ENCODE assay signal across 11 mouse cellular contexts in genomic region chr16:78540376-78541246, GRCm38 (mm10). TPM values are rescaled to one million over a fixed set of nuclear protein-coding genes. Genes with fewer than 3 reads are reported as not detected.
DNase-seq lines count a peak whose midpoint lies in the region; ATAC-seq lines count a peak whose summit lies in the region.
"Had no signal": no experiment of that assay in that cellular context is flagged by ENCODE, and none has a peak within 500 bp of the region (broad histone marks: within the 10 kb centered on the region; RNA-seq: fewer than 3 reads in every experiment).

No protein-coding gene starts in this region.

- H3K4me3 ChIP-seq in hindbrain, embryonic 14.5 days (replicated peaks; ENCODE audit: low read length): no peak overlapping the region
- H3K4me3 ChIP-seq: forebrain, embryonic 13.5 days had no signal

- H3K4me2 ChIP-seq in hindbrain, embryonic 14.5 days (replicated peaks): no peak overlapping the region
- H3K4me2 ChIP-seq: forebrain, embryonic 13.5 days had no signal

- H3K36me3 ChIP-seq in hindbrain, embryonic 14.5 days (replicated peaks; ENCODE audit: control insufficient read depth, insufficient read depth): peaks cover 9% of the 10 kb centered on the region

- H3K9ac ChIP-seq in hindbrain, embryonic 14.5 days: no peak overlapping the region
- H3K9ac ChIP-seq: forebrain, embryonic 13.5 days had no signal

- no peak overlapping the region for H3K27ac ChIP-seq in hindbrain, embryonic 14.5 days
- H3K27ac ChIP-seq: forebrain, embryonic 13.5 days had no signal

- ATAC-seq in monocyte, adult 5-6 weeks (replicated peaks; ENCODE audit: insufficient number of reproducible peaks, low FRiP score, low TSS enrichment, poor library complexity, severe bottlenecking): peak; percentile 62
- ATAC-seq in hindbrain, embryonic 14.5 days (ENCODE audit: low FRiP score): no peak
- ATAC-seq: forebrain, embryonic 13.5 days had no signal

- DNase-seq in kidney, adult 9 months: peak; percentile 7
- no peak for DNase-seq in kidney, postnatal 25 days
- peak; percentile 86 for DNase-seq in CD4-positive, CD25-positive, alpha-beta regulatory T cell, adult 2 months (ENCODE audit: low read depth, low spot score)
- DNase-seq in adrenal gland, postnatal 36 days: peak; percentile 42 to 61
- no peak for DNase-seq in cerebellum, postnatal 25 days
- DNase-seq in urinary bladder, postnatal 10 days (ENCODE audit: low spot score): no peak
- DNase-seq in hindbrain, embryonic 14.5 days (ENCODE audit: low spot score): no peak
- DNase-seq: cerebellum, adult 18-20 months; layer of hippocampus, postnatal 36 days had no signal

- no peaks in the 10 kb centered on the region for H3K4me1 ChIP-seq in hindbrain, embryonic 14.5 days (replicated peaks; ENCODE audit: control insufficient read depth, insufficient read depth, low read length)
- H3K4me1 ChIP-seq: forebrain, embryonic 13.5 days had no signal

- no peaks in the 10 kb centered on the region for H3K27me3 ChIP-seq in hindbrain, embryonic 14.5 days (ENCODE audit: control insufficient read depth, insufficient read depth, low read length)
- H3K27me3 ChIP-seq: forebrain, embryonic 13.5 days had no signal

- 89% methylated on average over 16 of the region's 16 CpGs for WGBS in hindbrain, embryonic 14.5 days

- no peaks in the 10 kb centered on the region for H3K9me3 ChIP-seq in hindbrain, embryonic 14.5 days (ENCODE audit: control insufficient read depth, low read length)
- H3K9me3 ChIP-seq: forebrain, embryonic 13.5 days had no signal

RNA-seq across cellular contexts. Expression of gene D16Ertd472e, which starts 35.9 kb away (rescaled TPM):
- total RNA-seq in adrenal gland, postnatal 36 days (2021): 10 to 100 TPM; 50.6 to 53.1 TPM
- total RNA-seq in monocyte, adult 5-6 weeks (2017): 44.1 to 55.3 TPM (median 51.0 TPM) in 3 replicates
- polyA plus RNA-seq in hindbrain, embryonic 14.5 days (2014; fragmentation: Nextera tagmentation; extraction: Ambion mirVana): 7.1 and 8.1 TPM in 2 replicates

Comparison
In these comparisons a context has a peak if more than half of its experiments do, and no peak if none do; other contexts are left out.
1. DNase-seq: peak in kidney, adult 9 months (single experiment), CD4-positive, CD25-positive, alpha-beta regulatory T cell, adult 2 months (single experiment) and adrenal gland, postnatal 36 days (2 of 2); none in kidney, postnatal 25 days (0 of 2), cerebellum, postnatal 25 days (0 of 2), urinary bladder, postnatal 10 days (single experiment) and hindbrain, embryonic 14.5 days (single experiment).